Mouse (Mus musculus): ENCODE measurements around the gene Lin7a.

Lin7a gene

GRCm38 (mm10) chr10:107467819-107468218 is 196.3 kb downstream of the Lin7a start:
- DNase-seq (ENCODE audit: low read depth, low spot score): no peak

All from retina, adult 2 months (tissue).